Mouse (Mus musculus) cerebellum, adult 9-10 months (tissue): ENCODE measurements around the gene Dmc1.

Source experiments
- DNase-seq: peaks from one replicate; pipeline ENCODE4 v3.0.0; 2022

Gene Dmc1

DNA sequence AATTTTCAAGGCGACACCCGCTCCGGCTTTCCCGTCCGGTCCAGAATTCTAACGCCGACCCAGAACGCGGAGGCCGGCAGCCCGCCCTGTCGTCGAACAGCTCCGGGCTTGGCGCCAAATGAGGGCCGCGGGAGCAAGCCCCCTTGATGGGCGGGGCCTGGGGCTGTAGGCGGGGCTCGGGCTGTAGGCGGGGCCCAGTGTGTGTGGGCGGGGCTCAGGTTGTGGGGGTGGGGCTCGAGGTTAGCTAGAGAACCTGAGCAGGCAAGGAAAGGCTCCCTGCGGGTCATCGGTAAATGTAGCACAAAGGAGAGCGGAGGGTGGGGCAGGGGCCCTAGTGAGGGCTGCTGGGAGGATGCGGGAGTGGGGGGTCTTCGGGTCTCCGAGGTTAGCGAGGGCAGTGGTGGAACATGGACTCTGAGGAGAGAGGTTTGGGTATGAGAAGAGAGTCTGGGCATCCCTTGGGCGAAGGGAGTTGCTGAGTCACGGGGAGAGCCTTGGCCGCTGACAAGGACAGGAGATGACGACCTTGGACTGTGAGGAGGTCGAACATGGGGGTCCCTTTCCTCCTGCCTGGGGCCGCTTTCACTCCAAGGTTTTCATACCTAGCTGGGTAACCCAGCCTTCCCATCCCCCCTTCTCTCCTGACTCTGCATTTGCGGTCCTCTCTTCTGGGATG, at the start of gene Dmc1:
TSS of gene Dmc1 (minus strand) at position 120 of the 676 bp plus-strand sequence.
- no peak for DNase-seq

DNA sequence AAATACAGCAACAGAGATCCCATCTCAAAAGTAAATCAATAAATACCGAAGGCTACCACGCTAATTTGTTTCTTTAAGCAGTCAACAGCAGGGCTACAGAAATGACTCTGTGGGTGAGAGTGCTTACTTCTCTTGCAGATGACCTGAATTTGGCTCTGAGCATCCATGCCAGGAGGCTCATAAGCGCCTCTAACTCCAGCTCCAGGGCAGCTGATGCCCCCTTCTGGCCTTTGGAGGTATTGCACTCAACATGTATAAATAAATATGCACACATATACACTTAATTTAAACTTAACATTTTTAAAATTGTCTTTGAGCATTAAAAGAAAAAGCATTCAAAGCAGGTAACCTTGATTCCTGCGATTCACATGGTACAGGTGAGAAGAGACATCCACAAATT, 46.6 kb upstream of the Dmc1 start:
- no peak for DNase-seq

DNA sequence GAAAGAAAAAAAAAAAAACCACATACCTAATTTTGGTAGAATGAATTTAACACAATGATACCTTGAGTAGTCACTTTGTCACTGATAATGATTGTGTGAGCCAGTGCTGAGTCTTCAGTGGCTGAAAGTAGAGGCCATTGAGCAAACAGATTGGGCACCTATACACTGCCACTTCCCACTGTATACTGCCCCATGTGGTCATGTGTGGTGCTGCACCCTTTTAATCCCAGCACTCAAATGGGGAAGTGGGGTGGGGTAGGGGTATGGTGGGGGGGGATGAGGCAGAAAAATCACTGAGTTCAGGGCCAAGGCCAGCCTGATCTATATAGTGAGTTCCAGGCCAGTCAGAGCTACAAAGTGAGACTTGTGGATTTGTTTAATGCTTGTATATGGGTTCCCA, 45.7 kb upstream of the Dmc1 start:
- no peak for DNase-seq

DNA sequence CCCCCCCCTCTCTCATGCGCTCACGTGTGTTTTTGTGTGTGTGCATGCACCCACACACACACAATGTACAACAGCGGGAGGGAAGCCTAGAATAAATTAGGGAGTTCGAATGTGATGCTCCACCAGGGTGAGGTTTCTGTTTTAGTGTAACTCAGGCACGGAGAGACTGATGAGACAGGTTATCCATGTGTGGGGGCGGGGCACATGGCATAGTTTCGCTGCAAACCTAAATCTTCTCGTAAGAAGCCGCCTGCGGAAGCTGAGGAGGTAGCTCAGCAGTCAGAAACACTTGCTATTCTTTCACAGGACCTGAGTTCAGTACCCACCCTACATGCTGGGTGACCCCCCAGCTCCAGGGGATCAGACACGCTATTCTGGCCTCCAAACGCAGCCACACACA, 43.2 kb upstream of the Dmc1 start:
- no peak for DNase-seq

DNA sequence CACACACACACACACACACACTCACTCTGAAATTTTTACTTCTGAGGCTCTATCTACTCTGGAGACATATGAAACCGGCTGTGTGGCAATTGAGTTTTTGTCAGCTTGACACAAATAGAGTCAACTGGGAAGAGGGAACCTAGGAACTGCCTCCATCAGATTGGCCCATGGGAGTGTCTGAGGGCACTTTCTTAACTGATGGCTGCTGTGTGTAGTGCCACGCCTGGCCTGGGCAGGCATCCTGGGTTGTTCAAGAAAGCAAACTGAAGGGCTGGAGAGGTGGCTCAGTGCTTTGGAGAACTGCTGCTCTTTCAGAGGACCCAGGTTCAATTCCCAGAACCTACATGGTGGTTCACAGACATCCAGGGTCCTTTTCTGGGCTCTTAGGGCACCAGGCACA, 40.6 kb upstream of the Dmc1 start:
- no peak for DNase-seq

DNA sequence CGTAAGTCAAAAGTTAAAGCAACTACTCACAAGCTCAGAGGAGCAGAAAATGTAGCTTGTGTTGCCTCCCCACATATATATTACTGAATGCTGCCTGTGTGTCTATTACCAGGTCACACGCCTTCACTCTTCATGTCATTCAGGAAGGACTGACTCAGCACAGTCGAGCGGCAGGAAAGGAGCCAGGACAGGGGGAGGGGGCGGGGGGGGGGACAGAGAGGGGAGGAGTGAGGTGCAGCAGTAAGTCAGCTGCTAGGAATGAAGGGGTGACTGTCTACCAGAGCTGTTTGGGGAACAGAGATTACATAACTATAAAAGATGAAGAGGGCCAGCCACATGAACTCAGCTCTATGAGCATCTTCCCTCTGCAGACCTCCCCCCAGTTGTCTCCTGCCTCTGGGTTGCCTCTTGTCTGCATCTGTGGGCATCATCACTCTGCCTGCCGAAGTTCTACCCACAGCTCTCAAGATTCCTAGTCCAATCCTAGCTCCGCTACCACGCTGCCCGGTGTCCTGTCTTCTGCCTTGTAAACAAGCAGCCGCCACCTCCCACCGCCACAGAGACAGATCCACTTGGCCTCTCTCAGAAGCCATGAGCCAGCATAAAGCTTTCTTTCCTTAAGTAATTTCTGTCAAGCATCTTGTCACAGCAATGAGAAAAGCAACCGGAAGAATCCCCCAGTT, 36.4 kb upstream of the Dmc1 start:
- no peak for DNase-seq

DNA sequence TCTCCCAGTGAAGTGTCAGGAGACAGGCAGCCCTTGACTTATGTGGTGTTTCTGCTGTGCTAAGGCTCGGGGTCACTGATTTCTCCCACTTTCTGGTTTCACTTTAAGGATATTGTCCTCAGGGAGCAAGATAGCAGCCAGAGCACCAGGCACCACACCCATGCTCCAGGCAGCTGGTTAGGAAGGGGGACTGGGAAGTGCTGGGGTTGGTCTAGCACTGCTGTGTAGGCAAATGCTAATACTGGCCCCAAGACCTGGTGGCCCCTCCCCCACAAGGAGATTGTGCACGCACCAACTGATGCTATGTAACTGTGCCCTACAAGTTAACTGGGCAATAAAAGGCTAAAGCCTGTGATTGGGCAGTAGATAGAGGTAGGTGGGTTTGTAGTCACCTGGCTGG, 25.6 kb upstream of the Dmc1 start:
- DNase-seq = no peak

DNA sequence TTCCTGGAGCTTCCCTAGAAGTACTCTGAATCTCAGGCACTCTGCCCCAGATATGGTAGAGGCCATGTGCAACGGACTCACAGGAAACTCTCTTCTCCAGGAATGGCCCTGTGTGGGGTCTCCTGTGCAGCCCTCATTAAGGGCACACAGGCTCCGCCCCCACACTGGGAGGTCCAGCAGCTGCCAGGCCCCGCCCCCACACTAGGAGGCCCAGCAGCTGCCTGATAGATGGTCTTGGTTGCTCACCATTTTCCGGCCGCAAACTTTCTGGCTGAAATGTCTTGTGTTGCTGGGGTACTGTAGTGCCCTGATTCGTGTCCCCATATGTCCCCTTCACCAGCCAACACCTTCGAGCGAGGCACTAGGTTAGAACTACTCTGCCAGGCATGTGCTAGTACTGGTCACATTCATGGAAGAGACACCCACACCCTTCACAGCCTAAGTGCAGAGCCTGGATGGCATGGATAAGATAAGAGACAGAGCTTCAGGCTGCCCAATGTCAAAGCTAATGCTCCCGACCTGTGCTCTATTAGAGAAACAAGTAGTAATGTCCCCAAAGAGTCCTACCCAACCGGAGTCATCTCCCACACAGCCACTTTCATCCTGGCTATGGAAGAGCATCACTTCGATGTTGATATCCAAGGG, 15.0 kb upstream of the Dmc1 start:
- DNase-seq = no peak

DNA sequence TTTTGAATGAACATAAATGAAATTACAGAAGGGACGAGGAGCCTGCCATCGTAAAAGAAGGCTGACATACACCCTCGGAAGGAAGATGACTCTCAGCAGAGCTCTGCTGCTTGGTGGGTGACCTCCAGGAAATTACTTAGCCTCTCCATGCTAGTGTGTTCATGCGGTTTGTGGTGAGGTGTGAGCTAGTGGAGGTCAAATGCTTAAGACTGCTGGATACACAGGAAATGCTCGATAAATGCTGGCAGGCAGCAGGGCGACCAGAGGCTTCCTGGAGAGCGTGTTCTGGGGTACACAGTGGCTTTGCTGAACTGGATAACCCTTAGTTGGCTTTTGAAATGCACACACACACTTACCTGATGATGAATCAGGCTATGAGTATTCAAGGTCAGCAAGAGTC, 13.5 kb upstream of the Dmc1 start:
- no peak for DNase-seq

DNA sequence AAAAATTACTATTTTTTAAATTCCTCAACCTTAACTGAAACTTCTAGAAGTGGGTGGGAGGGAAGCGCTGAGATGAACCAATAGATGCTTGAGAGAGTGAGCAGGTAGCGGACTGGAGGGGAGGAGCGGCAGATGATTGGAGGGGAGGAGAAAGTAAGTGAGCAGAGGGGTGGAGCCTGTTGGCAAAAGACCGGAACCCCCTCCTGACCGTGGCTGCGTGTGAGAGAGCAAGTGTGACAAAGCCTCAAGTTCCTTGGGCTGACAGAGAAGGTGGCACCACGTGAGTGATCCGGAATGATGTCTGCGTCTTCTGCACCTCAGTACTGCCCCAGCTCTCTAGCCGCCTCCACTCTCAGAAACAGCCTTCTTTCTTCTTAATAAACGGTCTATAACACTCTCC, 12.2 kb upstream of the Dmc1 start:
- DNase-seq = no peak

DNA sequence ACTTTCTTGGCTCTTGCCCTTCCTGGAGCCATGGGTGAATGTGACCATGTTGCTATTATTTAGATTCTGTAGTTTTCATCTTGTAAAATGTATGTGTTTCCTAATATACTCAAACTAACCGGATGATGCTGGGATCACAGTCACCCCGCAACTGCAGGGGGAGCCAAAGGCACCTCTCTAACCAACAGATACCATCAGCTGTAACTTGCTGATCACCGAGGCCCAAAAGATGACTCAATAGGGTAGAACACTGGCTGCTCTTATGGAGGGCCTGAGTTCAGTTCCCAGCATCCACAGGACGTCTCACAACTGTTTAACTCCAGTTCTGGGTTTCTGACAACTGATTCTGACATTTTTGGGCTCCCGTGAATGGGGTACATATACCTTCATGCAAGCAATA, 11.8 kb upstream of the Dmc1 start:
- no peak for DNase-seq

DNA sequence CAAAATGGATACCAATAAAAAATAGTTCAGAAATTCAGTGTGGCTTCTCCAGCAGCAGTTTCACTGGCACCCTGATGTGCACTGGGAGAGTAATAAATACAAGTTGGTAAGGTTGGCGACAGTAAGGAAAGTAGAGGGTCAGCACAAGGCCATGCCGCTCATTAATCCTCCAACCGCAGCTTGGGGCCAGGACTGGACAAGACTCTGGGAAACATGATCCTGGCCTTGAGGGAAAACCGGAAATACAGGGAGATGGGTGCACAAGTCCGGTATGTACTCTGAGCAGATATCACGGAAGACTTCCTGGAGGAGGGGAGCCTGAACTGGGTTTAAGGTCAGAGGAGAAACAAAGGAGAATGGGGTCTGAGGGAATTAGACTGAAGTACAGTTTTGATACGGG, 10.6 kb upstream of the Dmc1 start:
- no peak for DNase-seq

DNA sequence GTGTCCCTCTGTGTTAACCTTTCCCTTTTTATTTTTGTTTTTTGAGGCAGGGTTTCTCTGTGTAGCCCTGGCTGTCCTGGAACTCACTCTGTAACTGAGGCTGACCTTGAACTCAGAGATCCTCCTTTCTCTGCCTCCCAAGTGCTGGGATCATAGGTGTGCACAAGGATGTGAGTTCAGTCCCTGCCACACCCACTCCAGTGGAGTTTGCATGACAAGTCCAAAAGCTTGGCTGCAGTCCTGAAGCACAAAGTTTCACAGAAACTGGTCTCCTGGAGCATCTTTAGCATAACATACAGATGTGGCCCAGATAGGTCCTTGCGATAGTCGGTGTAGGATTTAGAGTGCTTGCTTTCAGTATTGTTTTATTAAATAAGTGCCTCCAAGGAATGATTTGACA, 4.3 kb upstream of the Dmc1 start:
- no peak for DNase-seq

DNA sequence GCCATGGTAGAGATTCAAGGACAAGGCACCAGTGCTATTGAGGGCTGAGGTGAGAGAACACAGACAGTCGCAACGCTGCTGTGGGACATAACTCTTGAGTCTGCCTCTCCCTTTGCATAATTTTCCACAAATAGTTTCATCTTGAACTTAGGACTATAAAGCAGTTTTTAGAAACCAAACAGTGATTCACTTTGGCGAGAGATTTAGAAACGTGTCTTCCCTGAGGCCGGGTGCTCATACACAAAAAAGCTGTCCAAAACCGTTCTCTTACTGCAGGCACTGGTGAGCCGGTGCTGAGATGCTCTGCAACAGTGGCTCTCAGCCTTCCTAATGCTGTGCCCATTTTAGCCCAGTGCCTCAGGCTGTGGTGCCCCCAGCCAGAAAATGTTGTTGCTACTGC, 3.3 kb upstream of the Dmc1 start:
- no peak for DNase-seq

DNA sequence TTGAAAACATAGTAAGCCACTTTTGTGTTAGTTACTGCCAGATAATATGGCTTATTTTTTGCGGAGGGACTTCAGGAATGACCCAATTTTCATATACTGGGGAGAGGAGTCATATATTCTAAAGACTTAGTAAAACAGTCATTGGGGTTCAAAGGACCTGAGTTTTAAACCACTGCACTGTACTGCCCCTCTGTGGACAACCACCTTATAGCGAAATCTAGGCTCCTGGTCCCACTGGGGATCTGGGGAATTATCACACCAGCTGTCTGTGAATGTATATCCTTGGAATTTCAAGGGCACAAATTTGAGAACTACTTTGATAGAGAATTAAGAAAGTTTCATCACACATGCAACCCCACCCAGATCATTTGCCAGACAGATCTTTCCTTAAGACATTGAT, 2.8 kb upstream of the Dmc1 start:
- no peak for DNase-seq

DNA sequence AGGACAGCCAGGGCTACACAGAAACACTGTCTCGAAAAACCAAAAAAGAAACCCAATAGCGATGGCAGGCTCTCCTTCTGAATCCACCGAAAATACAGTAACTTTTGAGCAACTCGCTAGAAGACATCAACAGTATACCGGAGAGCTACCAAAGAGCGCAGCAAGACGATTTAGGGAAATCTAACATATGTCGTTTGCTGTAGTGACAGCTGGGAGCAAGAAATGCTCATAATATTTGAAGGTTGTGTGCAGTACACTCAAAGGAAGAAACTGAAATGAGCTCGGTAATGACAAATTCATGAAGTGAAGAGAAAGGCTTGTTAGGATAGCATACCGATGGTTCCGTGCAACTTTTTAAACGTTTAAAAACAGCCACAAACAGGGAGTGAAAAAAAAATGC, 1.3 kb upstream of the Dmc1 start:
- no peak for DNase-seq

DNA sequence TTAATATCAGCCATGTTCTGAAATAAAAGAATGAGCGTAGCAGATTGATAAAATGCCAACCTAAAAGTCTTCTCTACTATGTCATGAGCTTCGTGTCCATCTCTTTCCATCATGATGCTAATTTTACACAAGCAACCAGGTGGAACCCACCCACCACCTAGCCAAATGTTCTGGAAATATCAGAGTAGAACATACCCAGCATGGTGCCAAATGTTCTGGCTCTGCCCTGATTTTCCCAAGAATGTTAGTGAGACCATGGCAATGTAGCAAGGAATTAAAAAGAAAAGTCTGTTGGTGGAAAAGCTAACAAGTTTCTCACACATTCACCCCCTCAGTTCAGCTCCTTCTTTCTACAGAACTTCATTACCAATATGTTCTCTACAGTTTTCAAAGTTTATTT, 4.7 kb downstream of the Dmc1 start:
- DNase-seq = no peak

DNA sequence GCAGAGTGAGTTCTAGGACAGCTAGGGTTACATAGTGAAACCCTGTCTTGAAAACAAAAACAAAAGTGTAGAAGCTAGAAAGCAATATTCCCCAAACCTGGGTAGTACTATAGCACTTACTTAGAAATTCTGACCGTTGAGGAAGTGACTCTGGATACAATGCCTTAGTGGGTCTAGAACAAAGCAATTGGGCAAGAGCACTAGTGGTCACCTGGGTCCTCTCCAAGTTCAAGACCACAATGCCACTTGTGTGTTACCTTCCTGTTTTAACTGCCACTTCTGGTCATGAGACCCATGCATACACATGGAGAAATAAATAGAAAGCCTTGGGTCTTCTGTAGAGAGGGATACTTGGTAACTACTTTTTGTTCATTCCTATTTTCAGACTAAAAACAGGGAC, 6.2 kb downstream of the Dmc1 start:
- DNase-seq = no peak

DNA sequence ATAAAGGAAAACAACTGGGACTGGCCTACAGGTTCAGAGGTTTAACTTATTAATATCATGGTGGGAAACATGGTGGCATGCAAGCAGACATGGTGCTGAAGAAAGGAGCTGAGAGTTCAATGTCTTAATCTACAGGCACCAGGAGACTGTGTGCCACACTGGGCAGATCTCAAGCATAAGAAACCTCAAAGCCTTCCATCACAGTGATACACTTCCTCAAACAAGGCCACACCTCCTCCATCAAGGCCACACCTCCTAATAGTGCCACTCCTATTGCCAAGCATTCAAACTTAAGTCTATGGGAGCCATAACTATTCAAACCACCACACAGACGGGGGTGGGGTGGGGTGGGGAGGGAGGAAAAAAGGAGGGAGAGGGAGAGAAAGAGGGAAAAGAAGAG, 23.3 kb downstream of the Dmc1 start:
- no peak for DNase-seq

DNA sequence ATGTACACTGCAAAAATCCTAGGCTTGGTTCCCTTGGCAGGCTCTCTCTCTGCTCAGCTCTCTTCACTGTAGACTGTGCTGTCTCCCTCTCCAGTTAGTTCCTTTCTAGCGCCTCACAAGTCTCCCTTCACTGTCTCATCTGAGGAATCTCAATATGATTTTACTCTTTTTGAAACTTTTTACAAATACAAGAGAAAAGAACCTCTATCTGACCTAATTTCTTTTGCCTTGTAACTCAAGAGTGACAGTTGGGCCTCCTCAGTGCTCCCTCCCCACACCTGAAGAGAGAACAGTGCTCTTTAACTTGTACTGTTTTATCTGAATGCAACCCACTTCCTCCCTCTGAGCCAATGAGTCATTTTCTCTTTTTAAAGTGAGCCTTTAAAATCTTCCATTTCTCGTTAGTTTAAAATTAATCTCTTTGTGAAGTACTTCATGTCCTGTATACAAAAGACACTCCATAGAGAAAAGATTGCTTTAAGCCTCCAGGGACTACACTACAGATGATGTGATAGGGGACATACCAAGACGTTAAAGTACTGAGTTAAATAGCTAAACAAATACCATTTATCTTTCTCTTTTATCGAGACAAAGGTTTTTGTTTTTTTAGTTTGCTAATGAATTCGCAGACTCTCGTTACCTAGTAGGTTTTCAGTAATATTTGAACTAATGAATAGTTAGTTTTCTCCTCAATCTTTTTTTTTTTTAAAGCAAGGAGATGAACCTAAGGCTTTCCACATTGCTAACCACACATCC, 27.1 kb downstream of the Dmc1 start:
- DNase-seq = no peak

DNA sequence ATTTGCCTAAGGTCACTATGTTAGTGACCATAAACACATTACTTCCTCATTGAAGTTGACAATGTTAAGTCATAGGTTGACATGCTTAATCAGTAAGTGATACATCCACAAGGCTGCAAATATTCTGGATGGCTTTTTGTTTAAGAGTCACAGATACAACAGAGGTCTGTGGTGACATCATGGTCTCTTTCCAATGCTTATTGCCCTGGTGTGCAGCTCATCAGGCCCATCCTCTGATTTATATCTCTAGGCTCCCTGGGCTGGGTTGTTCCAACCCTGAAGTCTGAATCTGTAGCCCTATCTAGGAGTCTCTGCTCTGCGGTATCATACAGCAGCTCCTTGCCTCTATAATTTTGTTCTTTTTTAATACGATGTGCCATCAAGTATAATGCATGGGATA, 28.0 kb downstream of the Dmc1 start:
- DNase-seq = no peak

DNA sequence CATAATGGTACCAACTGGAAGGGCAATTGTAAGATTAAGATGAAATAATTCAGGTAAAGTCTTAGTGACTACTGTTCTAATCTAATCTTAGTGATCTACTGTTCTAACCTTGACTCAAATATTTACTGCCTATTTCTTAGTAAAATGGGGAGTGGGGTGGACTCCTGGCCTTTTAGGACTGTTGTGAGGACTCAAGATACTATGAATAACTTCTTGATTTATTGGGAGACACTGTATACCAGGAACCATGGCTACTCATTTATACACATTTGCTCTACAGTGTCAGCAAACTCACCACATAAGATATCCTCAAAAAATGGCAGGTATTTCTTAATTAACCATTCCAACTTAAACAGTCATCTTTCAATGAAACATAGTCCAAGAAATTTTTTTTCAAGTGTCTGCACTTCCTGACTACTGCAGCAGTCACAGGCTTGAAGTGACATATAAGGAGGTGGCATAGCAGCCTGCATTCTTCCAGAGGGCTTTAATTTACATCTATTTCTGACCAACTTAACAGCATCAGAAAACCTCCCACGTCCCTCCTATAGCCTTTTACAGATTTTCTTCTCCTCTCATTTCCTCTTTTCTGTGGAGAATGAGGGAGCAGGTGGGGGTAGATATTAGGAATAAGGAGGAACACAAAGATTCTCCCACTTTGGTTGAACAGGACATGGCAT, 29.2 kb downstream of the Dmc1 start:
- no peak for DNase-seq

DNA sequence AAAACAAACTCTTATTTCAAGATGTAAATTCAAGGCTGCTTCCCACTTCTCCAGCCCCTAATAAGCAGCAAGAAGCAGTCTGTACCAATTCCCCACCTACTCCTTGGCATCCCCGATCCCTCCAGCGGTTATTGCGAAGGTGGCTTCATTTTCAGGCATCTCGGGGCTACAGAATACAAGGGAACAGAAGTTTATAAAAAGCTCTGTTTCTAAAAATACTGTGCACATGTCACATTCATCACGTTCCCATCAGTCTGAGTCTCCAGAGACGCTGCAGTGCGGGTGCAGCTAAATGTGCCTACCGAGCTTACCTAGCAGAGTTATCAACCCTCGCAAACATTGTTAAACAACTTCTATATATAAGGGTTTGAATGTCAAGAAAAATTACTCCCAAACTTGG, 42.5 kb downstream of the Dmc1 start:
- DNase-seq = no peak
